Mouse (Mus musculus) hematopoietic stem cell, adult 5-6 weeks (primary cell): Measurements from ENCODE around the gene Esrrg. TPM values are rescaled to one million over a fixed set of nuclear protein-coding genes. Genes with fewer than 3 reads are reported as not detected.

Experiments used
- ATAC-seq, 2 experiments: fragments of 125-278 bp in 1 of 2; replicated peaks in 1 of 2; 2 replicates each; pipeline ENCODE4 v1.8.0; 2016 to 2017; ENCODE audit warnings: inconsistent platforms in 2 of 2, mild to moderate bottlenecking in 2 of 2, moderate number of reproducible peaks in 2 of 2, low read depth in 1 of 2, moderate TSS enrichment in 1 of 2; ENCODE audit not compliant: low FRiP score in 2 of 2, poor library complexity in 2 of 2, severe bottlenecking in 2 of 2, insufficient read depth in 1 of 2, low TSS enrichment in 1 of 2
- total RNA-seq: library from RNA; stranded (forward); fragments of 172-1452, 232-1000 nt; gene quantifications from 2 replicates; pipeline ENCODE4 v1.2.3, GENCODE M21; 2017

The Esrrg gene
- total RNA-seq, 1 experiment from 2014 or later = 0.30 TPM

- ATAC-seq = no peak
Observed at GRCm38 (mm10) chr1:188158675-188159074, 550.1 kb downstream of the Esrrg start.

- no peak for ATAC-seq
Observed at GRCm38 (mm10) chr1:188159108-188159507, 550.5 kb downstream of the Esrrg start.

GRCm38 (mm10) chr1:188163058-188163457, 554.5 kb downstream of the Esrrg start:
- no peak for ATAC-seq

- no peak for ATAC-seq
Observed at GRCm38 (mm10) chr1:188164251-188164650, 555.7 kb downstream of the Esrrg start.

GRCm38 (mm10) chr1:188173859-188174258, 565.3 kb downstream of the Esrrg start:
- no peak for ATAC-seq

GRCm38 (mm10) chr1:188182951-188183350, 574.4 kb downstream of the Esrrg start:
- no peak for ATAC-seq

- no peak for ATAC-seq
Observed at GRCm38 (mm10) chr1:188186440-188187117, 578.0 kb downstream of the Esrrg start.

GRCm38 (mm10) chr1:188192971-188193370, 584.4 kb downstream of the Esrrg start:
- ATAC-seq = no peak

- 0 out of 4 replicates have a peak, but pooled peaks of 1 of the 2 experiments have one; percentile 60 for ATAC-seq
Observed at GRCm38 (mm10) chr1:188207421-188207820, 598.8 kb downstream of the Esrrg start.

GRCm38 (mm10) chr1:188209025-188209424, 600.4 kb downstream of the Esrrg start:
- no peak for ATAC-seq

GRCm38 (mm10) chr1:188214885-188215611, 606.5 kb downstream of the Esrrg start:
- ATAC-seq = no peak

GRCm38 (mm10) chr1:188221226-188221792, 612.7 kb downstream of the Esrrg start:
- ATAC-seq = peak in 1 of 2 experiments; percentile 49; a peak in 2 of 4 replicates

GRCm38 (mm10) chr1:188233036-188233724, 624.6 kb downstream of the Esrrg start:
- no peak for ATAC-seq

GRCm38 (mm10) chr1:188238636-188239035, 630.0 kb downstream of the Esrrg start:
- ATAC-seq = no peak

- ATAC-seq = no peak
Observed at GRCm38 (mm10) chr1:188241766-188242165, 633.2 kb downstream of the Esrrg start.

GRCm38 (mm10) chr1:188257500-188257899, 648.9 kb downstream of the Esrrg start:
- ATAC-seq = no peak

- no peak for ATAC-seq
Observed at GRCm38 (mm10) chr1:188260259-188261107, 651.9 kb downstream of the Esrrg start.
